Mouse (Mus musculus): ENCODE measurements around the gene Rhbdd1. TPM values are rescaled to one million over a fixed set of nuclear protein-coding genes. Genes with fewer than 3 reads are reported as not detected.

The Rhbdd1 gene
- polyA plus RNA-seq, 1 experiment = 12.6 TPM

- Histone ChIP-seq H3K27me3 (ENCODE audit: control insufficient read depth, insufficient read depth, insufficient read length) (no peaks in the 10 kb centered on the region), H3K4me3 (ENCODE audit: insufficient read depth, poor library complexity, severe bottlenecking) (no peak overlapping the region), H3K36me3 (ENCODE audit: control insufficient read depth, insufficient read depth) (no peaks in the 10 kb centered on the region), H3ac (ENCODE audit: control insufficient read depth, insufficient read length, low read depth) (no peak overlapping the region), H3K79me3 (ENCODE audit: low read depth) (no peaks in the 10 kb centered on the region), H3K79me2 (ENCODE audit: control insufficient read depth, insufficient read depth) (no peaks in the 10 kb centered on the region)
- TF ChIP-seq FOSL1 (IDR thresholded peaks at IDR 0.05; ENCODE audit: insufficient read depth, low read length, poor library complexity, severe bottlenecking) (no peak), USF1 (IDR thresholded peaks at IDR 0.05; ENCODE audit: low read depth) (no peak), MAX (IDR thresholded peaks at IDR 0.05) (no peak), MYOD1 (IDR thresholded peaks at IDR 0.05; ENCODE audit: control insufficient read depth, insufficient read length, low read depth) (no peak), CEBPB (IDR thresholded peaks at IDR 0.05; ENCODE audit: low read depth) (no peak), CTCF (IDR thresholded peaks at IDR 0.05; ENCODE audit: control insufficient read depth, insufficient read depth, insufficient read length) (no peak), MYOG (IDR thresholded peaks at IDR 0.05; ENCODE audit: control insufficient read depth, extremely low read depth, insufficient read length) (no peak)
Observed at GRCm38 (mm10) chr1:82359648-82360026, 43.4 kb downstream of the Rhbdd1 start.

- no peaks in the 10 kb centered on the region for H3K79me2 ChIP-seq (ENCODE audit: control insufficient read depth, insufficient read depth)
- no peaks in the 10 kb centered on the region for H3K79me3 ChIP-seq (ENCODE audit: low read depth)
- H3K36me3 ChIP-seq (ENCODE audit: control insufficient read depth, insufficient read depth) = no peaks in the 10 kb centered on the region
- H3ac ChIP-seq (ENCODE audit: control insufficient read depth, insufficient read length, low read depth) = no peak overlapping the region
- TF ChIP-seq USF1 (IDR thresholded peaks at IDR 0.05; ENCODE audit: low read depth) (no peak), MYOD1 (IDR thresholded peaks at IDR 0.05; ENCODE audit: control insufficient read depth, insufficient read length, low read depth) (no peak), CEBPB (IDR thresholded peaks at IDR 0.05; ENCODE audit: low read depth) (no peak)
- H3K27me3 ChIP-seq (ENCODE audit: control insufficient read depth, insufficient read depth, insufficient read length) = no peaks in the 10 kb centered on the region
- no peak overlapping the region for H3K4me3 ChIP-seq (ENCODE audit: insufficient read depth, poor library complexity, severe bottlenecking)
Observed at GRCm38 (mm10) chr1:82361240-82361639, 45.0 kb downstream of the Rhbdd1 start.

- Histone ChIP-seq H3K79me3 (ENCODE audit: low read depth) (no peaks in the 10 kb centered on the region), H3K4me3 (ENCODE audit: insufficient read depth, poor library complexity, severe bottlenecking) (no peak overlapping the region), H3ac (ENCODE audit: control insufficient read depth, insufficient read length, low read depth) (no peak overlapping the region), H3K27me3 (ENCODE audit: control insufficient read depth, insufficient read depth, insufficient read length) (no peaks in the 10 kb centered on the region), H3K79me2 (ENCODE audit: control insufficient read depth, insufficient read depth) (no peaks in the 10 kb centered on the region), H3K36me3 (ENCODE audit: control insufficient read depth, insufficient read depth) (no peaks in the 10 kb centered on the region)
- TF ChIP-seq MAX (IDR thresholded peaks at IDR 0.05) = no peak
- no peak for TF ChIP-seq CEBPB (IDR thresholded peaks at IDR 0.05; ENCODE audit: low read depth)
- no peak for TF ChIP-seq FOSL1 (IDR thresholded peaks at IDR 0.05; ENCODE audit: insufficient read depth, low read length, poor library complexity, severe bottlenecking)
- no peak for TF ChIP-seq USF1 (IDR thresholded peaks at IDR 0.05; ENCODE audit: low read depth)
- no peak for TF ChIP-seq MYOG (IDR thresholded peaks at IDR 0.05; ENCODE audit: control insufficient read depth, extremely low read depth, insufficient read length)
- no peak for TF ChIP-seq CTCF (IDR thresholded peaks at IDR 0.05; ENCODE audit: control insufficient read depth, insufficient read depth, insufficient read length)
- TF ChIP-seq MYOD1 (IDR thresholded peaks at IDR 0.05; ENCODE audit: control insufficient read depth, insufficient read length, low read depth) = no peak
Observed at GRCm38 (mm10) chr1:82362165-82362564, 45.9 kb downstream of the Rhbdd1 start.

GRCm38 (mm10) chr1:82364047-82364446, 47.8 kb downstream of the Rhbdd1 start:
- Histone ChIP-seq H3K27me3 (ENCODE audit: control insufficient read depth, insufficient read depth, insufficient read length) (no peaks in the 10 kb centered on the region), H3K79me2 (ENCODE audit: control insufficient read depth, insufficient read depth) (no peaks in the 10 kb centered on the region), H3ac (ENCODE audit: control insufficient read depth, insufficient read length, low read depth) (no peak overlapping the region), H3K36me3 (ENCODE audit: control insufficient read depth, insufficient read depth) (no peaks in the 10 kb centered on the region), H3K4me3 (ENCODE audit: insufficient read depth, poor library complexity, severe bottlenecking) (no peak overlapping the region), H3K79me3 (ENCODE audit: low read depth) (no peaks in the 10 kb centered on the region)
- TF ChIP-seq MYOD1 (IDR thresholded peaks at IDR 0.05; ENCODE audit: control insufficient read depth, insufficient read length, low read depth) (no peak), CTCF (IDR thresholded peaks at IDR 0.05; ENCODE audit: control insufficient read depth, insufficient read depth, insufficient read length) (no peak), CEBPB (IDR thresholded peaks at IDR 0.05; ENCODE audit: low read depth) (no peak)

GRCm38 (mm10) chr1:82364468-82364867, 48.2 kb downstream of the Rhbdd1 start:
- no peaks in the 10 kb centered on the region for H3K79me2 ChIP-seq (ENCODE audit: control insufficient read depth, insufficient read depth)
- TF ChIP-seq CTCF (IDR thresholded peaks at IDR 0.05; ENCODE audit: control insufficient read depth, insufficient read depth, insufficient read length) (no peak), CEBPB (IDR thresholded peaks at IDR 0.05; ENCODE audit: low read depth) (no peak), MYOD1 (IDR thresholded peaks at IDR 0.05; ENCODE audit: control insufficient read depth, insufficient read length, low read depth) (no peak), FOSL1 (IDR thresholded peaks at IDR 0.05; ENCODE audit: insufficient read depth, low read length, poor library complexity, severe bottlenecking) (no peak), MAX (IDR thresholded peaks at IDR 0.05) (no peak), USF1 (IDR thresholded peaks at IDR 0.05; ENCODE audit: low read depth) (no peak), MYOG (IDR thresholded peaks at IDR 0.05; ENCODE audit: control insufficient read depth, extremely low read depth, insufficient read length) (no peak)
- no peak overlapping the region for H3ac ChIP-seq (ENCODE audit: control insufficient read depth, insufficient read length, low read depth)
- H3K79me3 ChIP-seq (ENCODE audit: low read depth) = no peaks in the 10 kb centered on the region
- H3K27me3 ChIP-seq (ENCODE audit: control insufficient read depth, insufficient read depth, insufficient read length) = no peaks in the 10 kb centered on the region
- no peaks in the 10 kb centered on the region for H3K36me3 ChIP-seq (ENCODE audit: control insufficient read depth, insufficient read depth)
- no peak overlapping the region for H3K4me3 ChIP-seq (ENCODE audit: insufficient read depth, poor library complexity, severe bottlenecking)

- H3ac ChIP-seq (ENCODE audit: control insufficient read depth, insufficient read length, low read depth) = no peak overlapping the region
- H3K36me3 ChIP-seq (ENCODE audit: control insufficient read depth, insufficient read depth) = peaks cover 16% of the 10 kb centered on the region
- no peak overlapping the region for H3K4me3 ChIP-seq (ENCODE audit: insufficient read depth, poor library complexity, severe bottlenecking)
- H3K27me3 ChIP-seq (ENCODE audit: control insufficient read depth, insufficient read depth, insufficient read length) = no peaks in the 10 kb centered on the region
- peak; percentile 55 for TF ChIP-seq USF1 (IDR thresholded peaks at IDR 0.05; ENCODE audit: low read depth)
- no peak for TF ChIP-seq MYOG (IDR thresholded peaks at IDR 0.05; ENCODE audit: control insufficient read depth, extremely low read depth, insufficient read length)
- TF ChIP-seq CEBPB (IDR thresholded peaks at IDR 0.05; ENCODE audit: low read depth) = no peak
- TF ChIP-seq MAX (IDR thresholded peaks at IDR 0.05) = peak; percentile 53
- TF ChIP-seq MYOD1 (IDR thresholded peaks at IDR 0.05; ENCODE audit: control insufficient read depth, insufficient read length, low read depth) = no peak
- no peak for TF ChIP-seq CTCF (IDR thresholded peaks at IDR 0.05; ENCODE audit: control insufficient read depth, insufficient read depth, insufficient read length)
- no peak for TF ChIP-seq FOSL1 (IDR thresholded peaks at IDR 0.05; ENCODE audit: insufficient read depth, low read length, poor library complexity, severe bottlenecking)
- H3K79me3 ChIP-seq (ENCODE audit: low read depth) = no peaks in the 10 kb centered on the region
- H3K79me2 ChIP-seq (ENCODE audit: control insufficient read depth, insufficient read depth) = no peaks in the 10 kb centered on the region
Observed at GRCm38 (mm10) chr1:82371636-82372428, 55.6 kb downstream of the Rhbdd1 start.

Measured in C2C12 (cell line).